Mouse (Mus musculus): ENCODE measurements around the gene Tas2r138. TPM values are rescaled to one million over a fixed set of nuclear protein-coding genes. Genes with fewer than 3 reads are reported as not detected.
"Not testable (repeated sequence)": the region's sequence is repeated elsewhere in the genome, so short reads cannot be mapped to it uniquely, and the experiment has no call there.

Tas2r138 gene
- polyA plus RNA-seq, 1 experiment from 2014 or later: not detected

DNA sequence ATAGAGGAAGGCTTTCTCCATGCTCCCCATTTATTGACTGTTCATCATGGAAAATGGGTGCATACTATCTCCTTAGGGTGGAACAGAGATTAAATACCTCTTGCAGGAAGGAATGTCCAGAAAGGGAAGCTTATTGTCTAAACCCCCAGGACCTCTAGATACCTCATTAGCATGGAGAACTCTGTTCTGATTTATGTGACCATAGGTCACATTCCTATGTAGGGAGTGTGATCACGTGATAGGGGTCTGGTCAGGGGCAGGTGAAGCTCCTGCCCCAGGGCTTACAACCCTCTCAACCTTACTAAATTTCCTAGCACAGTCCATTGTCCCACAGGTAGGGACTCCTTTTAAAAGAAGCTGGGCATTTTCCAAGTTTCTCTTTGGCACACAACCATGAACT lies 13.0 kb upstream of the Tas2r138 start:
- no peaks in the 10 kb centered on the region for H3K27me3 ChIP-seq (replicated peaks; ENCODE audit: control insufficient read depth, insufficient read depth, low read length)
- H3K4me2 ChIP-seq (ENCODE audit: low read depth, low read length): no peak overlapping the region
- ATAC-seq: peak; percentile 78
- H3K27ac ChIP-seq (ENCODE audit: low read length): no peak overlapping the region
- H3K36me3 ChIP-seq (ENCODE audit: control insufficient read depth, insufficient read depth, low read length): no peaks in the 10 kb centered on the region
- H3K9me3 ChIP-seq (ENCODE audit: control insufficient read depth, low read length): no peaks in the 10 kb centered on the region
- no peak overlapping the region for H3K9ac ChIP-seq (ENCODE audit: low read depth, low read length)
- 11% methylated on average over 1 of the region's 1 CpGs for WGBS
- H3K4me1 ChIP-seq (ENCODE audit: control insufficient read depth, insufficient read depth, low read length): peaks cover 2% of the 10 kb centered on the region; the same call in 1 of the 2 replicates
- no peak overlapping the region for H3K4me3 ChIP-seq (ENCODE audit: low read length)

DNA sequence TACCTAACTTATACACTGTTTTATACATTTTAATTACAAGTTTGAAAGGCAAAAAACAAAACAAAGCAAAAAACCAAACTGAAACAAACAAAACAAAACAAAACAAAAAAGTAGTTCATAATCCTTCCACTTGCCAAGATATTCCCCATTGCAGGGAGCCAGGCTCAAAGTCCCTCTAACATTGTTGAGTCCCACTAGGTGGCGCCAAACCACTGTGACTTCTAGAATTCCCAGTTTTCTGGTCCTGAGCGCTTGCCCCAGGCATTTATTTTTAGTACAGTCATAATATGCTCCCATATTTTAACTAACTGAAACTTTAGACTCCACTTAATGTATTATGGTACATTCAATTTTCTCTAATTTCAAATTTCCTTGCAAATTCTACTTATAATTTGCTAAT lies 4.9 kb upstream of the Tas2r138 start:
- no peak overlapping the region for H3K27ac ChIP-seq (ENCODE audit: low read length)
- H3K9ac ChIP-seq (ENCODE audit: low read depth, low read length): no peak overlapping the region
- H3K4me1 ChIP-seq (ENCODE audit: control insufficient read depth, insufficient read depth, low read length): no peaks in the 10 kb centered on the region
- no peaks in the 10 kb centered on the region for H3K27me3 ChIP-seq (replicated peaks; ENCODE audit: control insufficient read depth, insufficient read depth, low read length)
- H3K4me3 ChIP-seq (ENCODE audit: low read length): no peak overlapping the region
- H3K4me2 ChIP-seq (ENCODE audit: low read depth, low read length): no peak overlapping the region
- no peaks in the 10 kb centered on the region for H3K9me3 ChIP-seq (ENCODE audit: control insufficient read depth, low read length)
- ATAC-seq: peak; percentile 76
- WGBS: 5% methylated on average over 2 of the region's 2 CpGs
- H3K36me3 ChIP-seq (ENCODE audit: control insufficient read depth, insufficient read depth, low read length): no peaks in the 10 kb centered on the region

DNA sequence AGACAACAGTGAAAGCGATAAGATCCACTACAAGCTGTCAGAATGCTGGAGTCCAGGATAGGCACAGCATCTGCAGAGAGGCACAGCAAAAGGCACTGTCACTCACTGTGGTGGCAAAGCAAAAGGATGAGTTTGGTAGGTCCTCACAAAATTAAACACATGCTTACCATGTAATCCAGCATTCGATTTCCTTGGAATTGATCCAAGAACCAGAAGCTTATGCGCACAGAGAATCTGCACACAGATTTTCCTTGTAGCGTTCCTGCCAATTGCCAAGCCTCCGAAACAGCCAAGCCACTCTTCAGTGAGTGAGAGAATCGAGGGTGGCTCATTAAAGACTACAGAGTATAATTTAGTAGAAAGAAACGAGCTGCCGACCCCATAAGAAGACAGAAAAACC lies 2.9 kb downstream of the Tas2r138 start:
- Histone ChIP-seq H3K9ac (ENCODE audit: low read depth, low read length) (no peak overlapping the region), H3K4me3 (ENCODE audit: low read length) (no peak overlapping the region), H3K27me3 (replicated peaks; ENCODE audit: control insufficient read depth, insufficient read depth, low read length) (no peaks in the 10 kb centered on the region), H3K4me1 (ENCODE audit: control insufficient read depth, insufficient read depth, low read length) (no peaks in the 10 kb centered on the region), H3K9me3 (ENCODE audit: control insufficient read depth, low read length) (no peaks in the 10 kb centered on the region), H3K4me2 (ENCODE audit: low read depth, low read length) (no peak overlapping the region), H3K36me3 (ENCODE audit: control insufficient read depth, insufficient read depth, low read length) (no peaks in the 10 kb centered on the region), H3K27ac (ENCODE audit: low read length) (no peak overlapping the region)
- WGBS: 79% methylated on average over 8 of the region's 8 CpGs
- no peak for ATAC-seq

DNA sequence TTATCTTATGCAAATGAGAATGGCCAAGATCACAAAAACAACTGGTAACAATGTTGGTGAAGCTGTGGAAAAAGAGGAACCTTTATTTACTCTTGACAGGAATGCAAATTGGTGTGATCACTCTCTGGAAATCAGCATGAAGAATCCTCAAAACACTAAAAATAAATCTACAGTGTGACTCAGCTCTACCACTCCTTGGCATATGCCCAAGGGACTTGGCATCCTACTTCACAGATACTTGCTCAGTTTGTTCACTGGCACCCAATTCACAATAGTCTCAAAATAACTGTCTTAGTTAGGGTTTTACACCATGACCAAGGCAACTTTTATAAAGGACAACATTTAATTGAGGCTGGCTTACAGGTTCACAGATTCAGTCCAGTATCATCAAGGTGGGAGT lies 5.7 kb downstream of the Tas2r138 start:
- Histone ChIP-seq H3K4me1 (ENCODE audit: control insufficient read depth, insufficient read depth, low read length) (no peaks in the 10 kb centered on the region), H3K4me3 (ENCODE audit: low read length) (no peak overlapping the region), H3K9ac (ENCODE audit: low read depth, low read length) (no peak overlapping the region), H3K27ac (ENCODE audit: low read length) (no peak overlapping the region), H3K36me3 (ENCODE audit: control insufficient read depth, insufficient read depth, low read length) (no peaks in the 10 kb centered on the region), H3K9me3 (ENCODE audit: control insufficient read depth, low read length) (no peaks in the 10 kb centered on the region), H3K27me3 (replicated peaks; ENCODE audit: control insufficient read depth, insufficient read depth, low read length) (no peaks in the 10 kb centered on the region), H3K4me2 (ENCODE audit: low read depth, low read length) (no peak overlapping the region)
- ATAC-seq: no peak

DNA sequence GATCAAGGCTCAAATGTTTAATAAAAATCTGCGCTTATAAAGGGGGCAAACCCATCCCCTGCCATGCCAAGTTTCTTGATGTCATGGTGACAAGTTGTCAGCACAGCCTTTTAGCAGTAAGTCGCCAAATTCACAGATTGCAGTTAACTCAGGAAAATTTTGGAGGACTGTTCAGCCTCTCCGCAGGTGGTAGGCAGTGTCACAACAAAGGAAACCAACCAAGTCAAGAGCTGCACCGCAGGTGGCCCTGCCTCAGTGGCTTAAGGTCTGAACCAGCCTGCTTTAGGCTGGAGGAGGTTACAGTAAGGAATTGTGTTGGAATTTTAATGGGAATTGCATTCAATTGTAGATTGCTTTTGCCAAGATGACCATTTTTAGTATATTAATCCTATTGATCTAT lies 14.6 kb downstream of the Tas2r138 start:
- 33% methylated on average over 4 of the region's 4 CpGs for WGBS
- not testable (repeated sequence) for H3K27me3 ChIP-seq (replicated peaks; ENCODE audit: control insufficient read depth, insufficient read depth, low read length); H3K4me3 ChIP-seq (ENCODE audit: low read length); H3K4me2 ChIP-seq (ENCODE audit: low read depth, low read length); H3K9me3 ChIP-seq (ENCODE audit: control insufficient read depth, low read length); H3K27ac ChIP-seq (ENCODE audit: low read length); H3K36me3 ChIP-seq (ENCODE audit: control insufficient read depth, insufficient read depth, low read length); H3K4me1 ChIP-seq (ENCODE audit: control insufficient read depth, insufficient read depth, low read length); ATAC-seq; H3K9ac ChIP-seq (ENCODE audit: low read depth, low read length)

DNA sequence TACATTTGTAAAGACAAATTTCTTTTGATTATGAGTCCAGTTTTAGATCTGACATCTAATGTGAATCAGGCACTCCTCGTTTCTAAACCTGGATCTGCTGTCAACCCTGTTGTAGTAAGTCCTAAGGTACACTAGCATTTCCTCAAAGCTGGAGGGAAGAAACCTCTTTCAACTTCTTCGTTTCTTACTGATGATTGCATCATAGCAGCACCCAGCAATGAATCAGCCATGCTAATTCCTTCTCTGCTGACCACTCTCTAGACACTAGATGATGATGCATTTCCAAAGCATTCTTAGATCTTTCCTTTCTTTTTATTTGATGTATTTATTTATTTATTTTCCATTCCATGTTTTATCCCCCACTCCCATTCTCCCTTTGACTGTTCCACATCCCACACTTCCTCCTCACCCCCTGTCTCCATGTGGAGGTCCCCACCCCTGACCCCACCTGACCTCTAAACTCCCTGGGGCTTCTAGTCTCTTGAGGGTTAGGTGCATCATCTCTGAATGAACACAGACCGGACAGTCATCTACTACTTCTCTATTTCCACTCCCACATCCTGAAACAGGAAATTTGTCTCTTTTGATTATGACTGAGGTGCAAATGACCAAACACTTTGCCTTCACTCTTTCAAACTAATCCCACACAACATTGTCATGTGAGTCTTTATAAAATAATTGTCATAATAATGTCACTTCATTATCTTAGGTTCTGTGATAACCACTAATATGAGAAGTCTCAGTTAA lies 18.1 kb downstream of the Tas2r138 start:
- H3K9me3 ChIP-seq (ENCODE audit: control insufficient read depth, low read length): no peaks in the 10 kb centered on the region
- H3K9ac ChIP-seq (ENCODE audit: low read depth, low read length): no peak overlapping the region
- H3K4me3 ChIP-seq (ENCODE audit: low read length): no peak overlapping the region
- no peaks in the 10 kb centered on the region for H3K4me1 ChIP-seq (ENCODE audit: control insufficient read depth, insufficient read depth, low read length)
- no peak overlapping the region for H3K4me2 ChIP-seq (ENCODE audit: low read depth, low read length)
- H3K27ac ChIP-seq (ENCODE audit: low read length): no peak overlapping the region
- no peak for ATAC-seq
- no peaks in the 10 kb centered on the region for H3K36me3 ChIP-seq (ENCODE audit: control insufficient read depth, insufficient read depth, low read length)
- no peaks in the 10 kb centered on the region for H3K27me3 ChIP-seq (replicated peaks; ENCODE audit: control insufficient read depth, insufficient read depth, low read length)
- WGBS: 66% methylated on average over 3 of the region's 3 CpGs

DNA sequence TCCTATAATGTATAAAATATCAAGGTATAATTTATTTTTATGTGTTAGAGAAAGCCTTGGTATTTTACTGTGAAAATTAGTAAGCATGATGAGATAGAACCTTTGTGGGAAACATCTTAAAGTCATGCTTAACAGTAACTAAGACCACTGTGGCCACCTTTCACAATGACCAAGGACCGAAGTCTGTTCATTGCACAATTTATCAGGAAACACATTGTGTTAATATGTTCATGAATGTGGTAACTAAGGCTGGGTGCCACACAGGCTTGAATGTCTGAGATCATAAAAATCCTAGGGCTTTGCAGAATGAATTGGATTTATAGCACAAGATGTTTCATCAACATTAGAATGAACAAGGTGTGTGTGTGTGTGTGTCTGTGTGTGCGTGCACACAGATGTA lies 24.8 kb downstream of the Tas2r138 start:
- Histone ChIP-seq H3K4me2 (ENCODE audit: low read depth, low read length) (no peak overlapping the region), H3K27ac (ENCODE audit: low read length) (no peak overlapping the region), H3K36me3 (ENCODE audit: control insufficient read depth, insufficient read depth, low read length) (no peaks in the 10 kb centered on the region), H3K9ac (ENCODE audit: low read depth, low read length) (no peak overlapping the region), H3K4me3 (ENCODE audit: low read length) (no peak overlapping the region), H3K4me1 (ENCODE audit: control insufficient read depth, insufficient read depth, low read length) (no peaks in the 10 kb centered on the region), H3K9me3 (ENCODE audit: control insufficient read depth, low read length) (no peaks in the 10 kb centered on the region), H3K27me3 (replicated peaks; ENCODE audit: control insufficient read depth, insufficient read depth, low read length) (no peaks in the 10 kb centered on the region)
- 85% methylated on average over 2 of the region's 2 CpGs for WGBS
- ATAC-seq: no peak

DNA sequence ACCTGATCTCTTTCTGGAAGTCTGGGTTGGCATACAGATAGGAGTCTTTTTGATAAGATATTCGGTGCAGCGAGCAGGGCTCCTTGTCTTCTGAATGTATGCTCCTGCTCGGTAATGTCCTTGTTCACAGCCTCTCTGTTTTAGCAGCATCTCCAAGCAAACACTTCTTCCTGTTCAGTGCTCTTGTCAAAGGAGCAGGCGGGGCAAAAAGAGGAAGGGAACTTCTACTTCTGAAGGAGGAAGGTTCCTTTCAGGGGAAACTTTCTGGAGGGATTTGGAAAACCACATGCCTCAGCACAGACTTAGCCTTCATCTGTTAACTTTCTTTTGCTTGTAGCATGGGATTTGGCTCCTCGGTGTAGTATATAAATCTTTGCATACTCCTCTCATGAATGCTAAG lies 27.5 kb downstream of the Tas2r138 start, which contains the start of gene Clec5a:
Clec5a (minus strand) TSS at position 177 of the 400 bp plus-strand sequence.
- no peak for ATAC-seq
- Histone ChIP-seq H3K4me1 (ENCODE audit: control insufficient read depth, insufficient read depth, low read length) (no peaks in the 10 kb centered on the region), H3K9ac (ENCODE audit: low read depth, low read length) (no peak within 1 kb of the TSS), H3K9me3 (ENCODE audit: control insufficient read depth, low read length) (no peaks in the 10 kb centered on the region), H3K4me3 (ENCODE audit: low read length) (no peak within 1 kb of the TSS), H3K4me2 (ENCODE audit: low read depth, low read length) (no peak within 1 kb of the TSS), H3K36me3 (ENCODE audit: control insufficient read depth, insufficient read depth, low read length) (no peaks in the 10 kb centered on the region), H3K27ac (ENCODE audit: low read length) (no peak within 1 kb of the TSS), H3K27me3 (replicated peaks; ENCODE audit: control insufficient read depth, insufficient read depth, low read length) (no peaks in the 10 kb centered on the region)
- 74% methylated on average over 5 of the region's 5 CpGs for WGBS

DNA sequence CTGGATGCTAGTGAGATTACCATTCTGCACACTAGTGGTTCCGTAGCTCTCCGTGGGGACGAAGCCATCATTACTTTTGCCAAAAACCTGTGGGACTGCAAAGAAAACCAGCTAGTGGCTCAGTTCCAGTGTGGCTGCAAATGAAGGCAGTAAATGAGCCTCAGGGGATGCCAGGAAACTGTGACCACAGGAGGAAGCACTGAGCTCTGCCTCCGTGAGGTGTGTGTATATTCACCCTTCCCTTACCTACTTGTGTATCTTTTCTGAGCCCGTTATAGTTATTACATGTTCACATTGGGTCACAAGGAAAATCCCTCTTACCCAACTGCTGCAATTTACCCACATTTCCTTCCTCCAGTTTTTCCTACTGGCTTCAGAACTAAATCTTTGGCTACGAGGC lies 28.8 kb downstream of the Tas2r138 start:
- Histone ChIP-seq H3K27me3 (replicated peaks; ENCODE audit: control insufficient read depth, insufficient read depth, low read length) (no peaks in the 10 kb centered on the region), H3K4me2 (ENCODE audit: low read depth, low read length) (no peak overlapping the region), H3K4me3 (ENCODE audit: low read length) (no peak overlapping the region), H3K9me3 (ENCODE audit: control insufficient read depth, low read length) (no peaks in the 10 kb centered on the region), H3K4me1 (ENCODE audit: control insufficient read depth, insufficient read depth, low read length) (no peaks in the 10 kb centered on the region), H3K36me3 (ENCODE audit: control insufficient read depth, insufficient read depth, low read length) (no peaks in the 10 kb centered on the region), H3K27ac (ENCODE audit: low read length) (no peak overlapping the region), H3K9ac (ENCODE audit: low read depth, low read length) (no peak overlapping the region)
- no peak for ATAC-seq
- WGBS: 84% methylated on average over 6 of the region's 6 CpGs

DNA sequence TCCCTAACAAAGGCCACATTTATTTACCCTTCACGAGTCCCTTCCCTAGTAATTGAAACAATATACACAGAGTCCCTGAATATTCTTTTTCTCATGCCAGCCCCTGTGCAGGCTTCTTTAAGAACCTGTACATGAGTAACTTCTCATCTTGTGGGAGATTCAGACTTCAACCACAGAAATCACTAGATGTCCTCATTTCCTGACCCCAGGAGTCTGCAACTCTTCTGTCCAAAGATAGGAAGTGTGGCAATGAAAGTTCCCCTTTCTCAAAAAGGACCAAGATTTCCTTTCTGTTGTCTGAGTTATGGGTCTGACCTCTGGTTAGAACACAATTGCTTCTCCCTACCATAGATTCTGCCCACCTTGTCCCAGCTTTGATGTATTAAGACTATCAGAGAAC lies 36.8 kb downstream of the Tas2r138 start:
- no peaks in the 10 kb centered on the region for H3K27me3 ChIP-seq (replicated peaks; ENCODE audit: control insufficient read depth, insufficient read depth, low read length)
- H3K4me2 ChIP-seq (ENCODE audit: low read depth, low read length): no peak overlapping the region
- no peaks in the 10 kb centered on the region for H3K4me1 ChIP-seq (ENCODE audit: control insufficient read depth, insufficient read depth, low read length)
- WGBS: 81% methylated on average over 1 of the region's 1 CpGs
- H3K9me3 ChIP-seq (ENCODE audit: control insufficient read depth, low read length): no peaks in the 10 kb centered on the region
- no peak overlapping the region for H3K27ac ChIP-seq (ENCODE audit: low read length)
- no peak for ATAC-seq
- no peak overlapping the region for H3K4me3 ChIP-seq (ENCODE audit: low read length)
- H3K36me3 ChIP-seq (ENCODE audit: control insufficient read depth, insufficient read depth, low read length): no peaks in the 10 kb centered on the region
- H3K9ac ChIP-seq (ENCODE audit: low read depth, low read length): no peak overlapping the region

Data from intestine, embryonic 16.5 days (tissue).